Mouse (Mus musculus): ENCODE measurements at regions not wholly inside any gene's neighbourhood (a gene's known extent, or its start where the extent isn't known, plus 50 kb on each side); places are given as distances from the start of the nearest gene placed in this dataset.
"Not testable (repeated sequence)": the region's sequence is repeated elsewhere in the genome, so short reads cannot be mapped to it uniquely, and the experiment has no call there.

DNA sequence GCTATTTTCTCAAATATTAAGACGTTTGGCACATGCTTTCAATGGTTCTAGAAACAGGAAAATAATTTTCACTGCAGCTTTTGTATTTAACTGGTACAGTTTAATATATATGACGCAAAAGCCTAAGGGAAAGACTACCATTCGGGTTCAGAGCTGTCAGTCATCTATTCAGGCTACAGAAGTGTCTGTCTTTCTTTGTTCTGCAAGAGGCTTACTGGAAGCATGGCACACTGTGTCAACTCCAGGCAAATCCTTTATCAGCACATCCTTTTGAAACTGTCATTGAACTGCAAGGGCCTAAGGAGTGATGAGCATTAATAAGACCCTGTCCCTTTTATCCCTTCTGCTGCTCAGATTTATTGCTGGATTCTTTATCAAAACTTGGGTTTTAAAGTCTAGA is 303.8 kb upstream of the Gm5152 start:
- intact Hi-C loops (cut with DNase I), result not testable (repeated sequence)

DNA sequence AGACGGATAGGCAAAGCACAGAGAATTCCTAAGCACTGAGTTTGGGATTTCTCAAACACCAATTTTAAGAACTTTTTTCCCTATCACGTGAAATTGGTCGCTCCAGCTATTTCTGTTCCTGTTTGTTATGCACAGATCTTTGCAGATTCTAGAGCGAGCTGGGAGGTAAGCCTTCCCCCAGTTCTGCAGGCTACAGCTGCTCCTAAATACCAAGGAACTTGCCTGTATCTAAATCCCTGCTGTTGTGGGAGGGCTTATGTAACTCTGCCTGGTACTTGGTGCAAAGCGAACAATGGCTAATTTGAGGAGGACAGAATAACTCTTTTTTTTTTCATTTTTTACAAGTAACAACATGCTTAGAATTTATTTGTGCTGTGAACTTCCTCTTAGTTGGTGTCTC is 316.0 kb upstream of the Gm5152 start:
- intact Hi-C loops (cut with DNase I), result no loop called here

DNA sequence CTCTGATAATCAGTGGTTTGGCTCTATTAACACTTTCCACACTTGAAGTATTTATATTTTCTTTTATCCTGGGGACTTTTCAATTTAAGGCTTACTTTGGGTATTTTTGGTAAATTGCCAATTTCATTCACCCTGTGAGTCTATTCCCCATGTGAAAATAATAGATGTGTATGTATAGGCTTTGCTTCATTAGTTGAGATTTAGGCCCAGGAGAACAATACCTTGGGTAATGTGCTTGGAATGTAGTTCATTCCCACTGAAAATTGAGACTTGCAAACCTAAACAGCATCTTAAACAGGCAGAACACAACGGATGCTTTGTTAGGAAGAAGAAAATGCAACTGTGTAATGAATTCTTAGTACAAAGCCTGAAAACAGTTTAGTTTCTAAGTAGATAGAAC is 346.1 kb upstream of the Gm5152 start:
- intact Hi-C loops (cut with DNase I), result no loop called here

DNA sequence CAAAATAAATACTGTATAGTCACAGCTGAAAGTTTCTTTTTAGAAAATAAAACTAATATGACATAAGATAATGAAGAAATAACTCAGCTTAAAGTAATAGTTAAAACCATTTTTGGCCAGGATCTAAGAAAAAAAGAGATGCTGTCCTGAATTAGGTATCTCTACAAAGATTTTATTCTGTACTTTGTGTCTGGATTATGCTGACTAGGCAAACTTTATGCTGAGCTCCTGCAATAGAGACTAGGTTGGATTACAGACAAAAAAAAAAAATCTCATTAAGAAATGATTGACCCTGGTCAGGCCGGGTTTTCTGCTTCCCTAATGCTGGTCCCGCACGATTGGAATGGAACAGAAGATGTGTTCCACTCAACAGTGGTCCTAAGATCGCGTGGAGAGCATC is 346.8 kb upstream of the Gm8871 start:
- intact Hi-C loops (cut with DNase I), result no loop called here

DNA sequence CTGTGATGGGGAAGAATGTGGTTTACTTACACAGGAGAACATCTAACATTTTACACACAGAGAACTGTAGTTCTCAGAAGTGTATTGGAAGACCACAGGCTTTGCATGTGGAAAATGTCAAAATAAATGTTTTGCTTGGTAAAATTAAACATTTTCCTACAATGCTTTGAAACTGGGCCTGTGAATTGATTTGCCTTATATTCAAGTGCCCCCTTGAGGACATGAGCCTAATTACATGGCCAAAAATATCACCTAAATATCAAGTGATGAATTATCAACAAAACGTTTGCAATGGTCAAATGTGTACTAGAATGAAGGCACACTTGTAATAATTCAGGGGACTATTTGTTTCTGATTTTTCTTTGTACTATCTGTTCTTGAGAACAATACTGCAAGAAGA is 314.4 kb upstream of the Gm8871 start:
- intact Hi-C loops (cut with DNase I), result loop anchor here (2.0 to 5.0 kb wide), 2 partner anchors 678 to 1091 kb away; no protein-coding TSS in a partner anchor

DNA sequence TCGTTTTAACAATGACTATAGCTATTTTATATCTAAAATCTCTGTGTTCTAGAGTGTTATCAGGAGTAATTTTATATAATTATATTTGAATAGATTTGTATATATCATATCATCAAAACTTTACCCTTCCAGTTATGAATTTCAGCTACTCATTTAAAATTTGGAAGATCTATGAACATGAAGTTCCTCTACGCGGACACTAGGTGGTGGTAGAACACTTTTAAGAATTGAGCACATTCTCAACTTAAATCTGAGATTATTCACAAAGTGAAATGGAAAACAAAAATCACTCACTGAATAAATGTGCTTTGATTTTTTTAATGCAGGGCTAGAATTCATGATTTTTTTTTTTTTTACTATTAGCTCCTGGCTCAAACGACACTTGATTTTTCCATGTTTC is 299.5 kb upstream of the Gm8871 start:
- intact Hi-C loops (cut with DNase I), result loop anchor here (10.0 kb wide), 1 partner anchor 1907 kb away; no protein-coding TSS in a partner anchor

DNA sequence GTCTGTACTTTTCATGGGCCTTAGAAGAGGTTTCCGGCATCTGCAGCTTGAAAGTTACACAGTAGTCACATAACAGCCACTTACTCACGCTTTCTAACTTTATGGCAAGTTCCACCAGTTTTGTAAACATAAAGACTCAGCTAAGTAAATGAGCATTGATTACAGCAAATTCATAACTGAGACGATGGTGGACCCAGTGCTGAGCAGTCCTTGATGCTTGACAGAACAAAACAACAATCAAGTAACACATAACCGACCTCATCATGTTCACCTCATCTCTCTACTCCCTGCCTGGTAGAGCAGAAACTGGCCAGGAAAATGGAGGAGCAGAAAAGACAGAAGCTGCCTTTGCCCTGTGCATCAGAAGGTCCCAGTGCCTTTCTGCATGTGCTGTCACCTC is 284.3 kb upstream of the Gm8871 start:
- intact Hi-C loops (cut with DNase I), result no loop called here

DNA sequence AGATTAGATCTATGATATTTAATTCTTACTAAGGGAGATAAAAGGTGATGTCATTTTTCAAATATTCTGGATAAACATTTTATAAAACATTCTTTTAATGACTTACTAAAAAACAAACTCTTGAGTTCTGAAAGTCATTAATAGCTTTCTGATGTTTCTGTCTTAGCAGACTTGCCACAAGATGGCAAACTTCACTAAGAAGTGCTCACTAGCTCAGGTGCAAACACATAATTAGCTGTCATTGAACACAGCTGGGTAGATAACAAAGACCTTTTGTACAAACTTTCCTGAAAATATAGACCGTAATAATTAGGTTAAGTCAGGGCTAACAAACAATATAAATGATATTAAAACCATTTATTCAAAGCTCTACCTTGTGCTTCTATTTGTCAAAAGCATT is 273.4 kb upstream of the Gm8871 start:
- intact Hi-C loops (cut with DNase I), result no loop called here

DNA sequence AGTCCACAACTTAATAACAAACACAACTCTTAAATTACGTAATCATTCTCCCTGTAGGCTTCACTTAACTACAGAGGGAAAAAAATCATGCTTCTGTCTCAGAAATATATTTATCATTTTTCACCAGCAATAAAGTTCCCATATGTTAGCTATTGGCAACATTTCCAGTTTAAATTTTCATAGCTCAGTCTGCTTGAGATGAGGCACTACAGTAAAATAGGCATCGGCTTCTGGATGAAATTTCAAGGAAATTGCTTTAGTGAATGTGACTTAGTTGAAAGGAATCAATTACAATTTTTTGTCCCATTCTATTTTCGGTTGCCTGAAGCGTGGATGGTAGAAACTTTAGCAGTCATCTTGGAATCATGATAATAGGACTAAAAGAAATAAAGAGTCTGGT is 262.1 kb upstream of the Gm8871 start:
- intact Hi-C loops (cut with DNase I), result no loop called here

DNA sequence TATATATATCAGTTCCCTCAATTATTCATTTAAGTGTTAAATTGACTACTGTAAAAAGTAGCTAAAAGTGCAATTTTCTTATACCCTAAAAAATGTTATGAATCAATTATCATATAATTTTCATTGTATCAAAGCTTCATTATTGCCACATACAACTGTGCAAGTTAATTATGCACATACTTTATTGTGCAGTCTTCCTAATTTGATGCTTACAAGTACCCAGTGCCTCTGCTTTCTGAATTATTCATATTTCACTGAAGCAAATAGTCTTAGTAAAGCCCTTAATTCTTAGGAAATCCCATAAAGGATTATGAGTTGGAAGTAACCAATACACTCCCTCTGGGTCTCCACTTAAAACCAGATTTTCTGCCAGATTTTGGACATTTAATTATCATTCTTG is 220.5 kb upstream of the Gm8871 start:
- intact Hi-C loops (cut with DNase I), result no loop called here

DNA sequence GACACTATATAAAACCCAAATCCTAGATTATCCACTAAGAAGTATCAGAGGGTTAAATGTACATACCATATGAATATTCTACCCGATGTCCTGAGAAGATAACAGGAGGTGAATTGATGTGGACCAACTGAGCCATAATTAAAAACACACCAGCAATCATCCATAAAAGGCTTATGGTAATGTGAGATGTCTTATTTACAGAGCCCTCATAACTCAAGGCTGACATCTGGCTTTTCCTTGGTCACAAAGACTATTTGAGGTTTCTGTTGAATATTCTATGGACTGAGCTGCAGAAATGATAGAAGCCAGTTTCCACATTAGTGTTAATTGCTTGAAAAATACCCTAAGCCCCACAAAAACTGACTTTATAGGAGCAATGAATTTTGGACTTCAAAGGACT is 198.1 kb upstream of the Gm8871 start:
- intact Hi-C loops (cut with DNase I), result no loop called here

DNA sequence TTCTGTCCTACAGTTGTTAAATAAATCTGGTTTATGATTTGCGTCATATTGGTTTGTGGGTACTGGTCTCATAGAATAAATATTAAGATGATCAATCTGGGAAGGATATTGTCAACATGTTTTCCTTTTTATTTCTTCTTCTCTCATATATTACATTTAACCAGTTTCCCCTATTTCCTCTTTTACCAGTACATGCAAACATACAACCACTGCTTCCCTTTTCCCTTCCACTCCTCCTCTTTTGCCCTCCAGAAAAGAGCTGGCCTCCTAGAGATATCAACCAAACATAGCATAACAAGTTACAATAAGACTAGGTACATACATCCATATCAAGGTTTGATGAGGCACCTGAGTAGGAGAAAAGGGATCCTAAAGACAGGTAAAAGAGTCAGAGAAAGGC is 180.1 kb upstream of the Gm8871 start:
- intact Hi-C loops (cut with DNase I), result no loop called here
